Mouse (Mus musculus) retina, adult 2 months (tissue): ENCODE measurements around the gene Itgav.
"Not testable (repeated sequence)": the region's sequence is repeated elsewhere in the genome, so short reads cannot be mapped to it uniquely, and the experiment has no call there.

Experiments
- DNase-seq: peaks from one replicate; pipeline ENCODE4 v3.0.0-alpha.2; 2012; ENCODE audit warnings: low read depth, low spot score

Itgav gene

DNA sequence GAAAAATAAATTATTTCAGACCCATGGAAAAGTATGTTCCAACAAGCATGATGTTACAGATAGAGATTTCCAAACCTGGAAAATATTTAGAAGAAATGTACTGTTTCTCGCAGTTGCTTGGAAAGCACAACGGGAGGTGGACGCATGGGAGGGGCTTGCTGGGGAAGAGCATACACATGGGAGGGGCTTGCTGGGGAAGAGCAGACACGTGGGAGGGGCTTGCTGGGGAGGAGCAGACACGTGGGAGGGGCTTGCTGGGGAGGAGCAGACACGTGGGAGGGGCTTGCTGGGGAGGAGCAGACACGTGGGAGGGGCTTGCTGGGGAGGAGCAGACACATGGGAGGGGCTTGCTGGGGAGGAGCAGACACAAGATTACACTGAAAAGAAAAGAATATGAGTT, 10.9 kb upstream of the Itgav start:
- not testable (repeated sequence) for DNase-seq

- DNase-seq, result no peak
These were observed 10.3 kb upstream of the Itgav start for GRCm38 (mm10) chr2:83713946-83714345.

DNA sequence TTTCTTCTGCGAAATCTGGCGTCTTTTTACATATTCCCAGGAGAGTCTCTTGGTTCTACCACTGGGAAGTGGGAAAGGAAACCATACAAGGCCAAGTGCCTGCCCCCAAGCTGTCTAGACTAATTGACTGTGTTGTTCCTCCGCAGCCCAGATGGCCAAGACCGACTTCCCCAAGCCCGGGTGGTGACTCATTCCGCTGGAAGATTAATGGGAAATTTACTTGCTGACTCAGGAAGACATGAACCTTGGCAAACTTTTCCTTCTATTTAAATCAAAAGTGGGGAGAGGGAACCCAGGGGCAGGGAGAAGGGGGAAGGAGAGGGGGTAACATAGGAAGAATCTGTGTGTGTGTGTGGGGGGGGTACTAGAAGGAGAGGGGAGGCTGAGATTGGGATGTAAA, 9.4 kb upstream of the Itgav start:
- no peak for DNase-seq

- DNase-seq, result no peak
These were observed 5.9 kb upstream of the Itgav start for GRCm38 (mm10) chr2:83718341-83718740.

GRCm38 (mm10) chr2:83721635-83722034, 2.6 kb upstream of the Itgav start:
- DNase-seq, result no peak

DNA sequence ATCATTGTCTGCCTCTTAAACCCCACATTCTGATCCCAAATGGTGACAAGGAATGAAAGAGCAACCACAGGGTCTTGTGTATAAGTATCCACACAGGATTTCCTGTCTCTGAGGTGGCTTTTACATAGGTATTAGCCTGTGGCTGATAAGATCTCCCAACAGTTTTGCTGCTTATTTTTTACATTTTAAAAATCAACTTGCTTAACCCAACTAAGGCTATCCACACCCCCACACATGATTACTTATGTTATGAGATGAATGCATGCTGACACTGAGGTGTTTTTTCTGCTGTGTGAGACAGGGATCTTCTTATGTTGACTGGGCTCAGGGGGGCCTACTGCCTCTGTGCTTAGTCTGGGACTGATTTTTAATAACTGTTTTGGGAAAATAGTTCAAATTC, 1.3 kb upstream of the Itgav start:
- no peak for DNase-seq

DNA sequence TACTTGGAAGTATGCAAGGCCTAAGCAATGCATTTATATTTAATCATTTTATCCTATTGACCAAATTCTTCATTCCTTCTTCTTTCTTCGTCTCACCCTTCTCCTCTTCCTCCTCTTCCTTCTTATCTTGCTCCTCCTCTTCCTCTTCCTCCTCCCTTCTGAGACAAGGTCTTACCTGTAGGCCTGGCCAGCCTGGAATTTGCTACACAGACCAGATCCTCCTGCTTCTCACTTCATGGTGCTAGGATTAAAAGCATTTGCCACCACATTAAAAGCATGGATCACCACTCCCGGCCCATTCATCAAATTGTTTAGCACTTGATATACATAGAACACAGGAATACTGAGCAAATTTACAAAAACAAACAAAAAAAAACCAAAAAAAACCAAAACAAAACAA, 851 bp upstream of the Itgav start:
- DNase-seq, result no peak

GRCm38 (mm10) chr2:83724827-83725730, 882 bp downstream of the Itgav start:
- DNase-seq, result no peak

GRCm38 (mm10) chr2:83725796-83726195, 1.6 kb downstream of the Itgav start:
- DNase-seq, result no peak

- no peak for DNase-seq
These were observed 4.1 kb downstream of the Itgav start for GRCm38 (mm10) chr2:83728238-83728682.

- DNase-seq, result no peak
These were observed 5.1 kb downstream of the Itgav start for GRCm38 (mm10) chr2:83729339-83729738.

DNA sequence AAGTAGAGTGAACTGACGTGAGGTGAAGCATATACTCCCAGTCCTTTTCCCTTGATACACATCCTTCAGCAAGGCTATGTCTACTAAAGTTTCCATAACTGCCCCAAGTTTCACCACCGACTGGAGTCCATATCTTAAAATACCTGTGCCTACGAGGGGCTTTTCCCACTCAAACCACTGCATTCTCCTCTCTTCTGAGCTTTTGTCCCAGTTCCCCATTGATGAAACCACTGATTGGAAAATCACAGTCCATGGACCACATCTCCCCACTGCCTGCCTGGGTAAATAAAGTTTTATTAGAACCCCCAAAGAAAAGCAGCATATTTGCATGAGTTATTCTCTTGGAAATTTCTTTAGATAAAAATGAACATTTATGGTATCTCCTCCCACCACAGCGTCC, 8.7 kb downstream of the Itgav start:
- DNase-seq, result no peak

GRCm38 (mm10) chr2:83733981-83734393, 9.8 kb downstream of the Itgav start:
- no peak for DNase-seq

GRCm38 (mm10) chr2:83735276-83735675, 11.1 kb downstream of the Itgav start:
- no peak for DNase-seq

- no peak for DNase-seq
These were observed 12.6 kb downstream of the Itgav start for GRCm38 (mm10) chr2:83736836-83737235.

- DNase-seq, result no peak
These were observed 14.5 kb downstream of the Itgav start for GRCm38 (mm10) chr2:83738586-83739251.

GRCm38 (mm10) chr2:83739461-83740124, 15.4 kb downstream of the Itgav start:
- no peak for DNase-seq

DNA sequence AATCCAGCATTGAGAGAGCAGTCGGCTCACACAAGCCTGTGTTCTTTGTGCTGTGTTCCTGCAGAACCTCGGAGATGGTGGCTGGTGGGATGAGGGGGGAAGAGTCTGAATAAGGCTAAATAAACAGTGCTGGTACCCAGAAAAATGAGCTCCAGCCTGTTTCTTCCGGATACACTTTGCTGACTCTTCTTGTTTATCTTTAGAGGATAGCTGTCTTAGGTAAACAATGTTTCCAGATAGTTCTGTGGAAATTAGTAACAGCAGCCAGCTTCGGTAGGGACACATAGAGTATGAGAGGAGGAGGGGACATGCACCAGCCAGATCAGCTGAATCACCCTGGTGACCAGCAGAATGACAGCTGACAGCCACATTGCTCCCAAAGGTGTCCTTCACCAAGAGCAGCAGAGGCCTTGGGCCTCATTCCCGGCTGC, 16.4 kb downstream of the Itgav start:
- no peak for DNase-seq

- DNase-seq, result no peak
These were observed 18.0 kb downstream of the Itgav start for GRCm38 (mm10) chr2:83742210-83742609.

- no peak for DNase-seq
These were observed 18.6 kb downstream of the Itgav start for GRCm38 (mm10) chr2:83742836-83743235.

DNA sequence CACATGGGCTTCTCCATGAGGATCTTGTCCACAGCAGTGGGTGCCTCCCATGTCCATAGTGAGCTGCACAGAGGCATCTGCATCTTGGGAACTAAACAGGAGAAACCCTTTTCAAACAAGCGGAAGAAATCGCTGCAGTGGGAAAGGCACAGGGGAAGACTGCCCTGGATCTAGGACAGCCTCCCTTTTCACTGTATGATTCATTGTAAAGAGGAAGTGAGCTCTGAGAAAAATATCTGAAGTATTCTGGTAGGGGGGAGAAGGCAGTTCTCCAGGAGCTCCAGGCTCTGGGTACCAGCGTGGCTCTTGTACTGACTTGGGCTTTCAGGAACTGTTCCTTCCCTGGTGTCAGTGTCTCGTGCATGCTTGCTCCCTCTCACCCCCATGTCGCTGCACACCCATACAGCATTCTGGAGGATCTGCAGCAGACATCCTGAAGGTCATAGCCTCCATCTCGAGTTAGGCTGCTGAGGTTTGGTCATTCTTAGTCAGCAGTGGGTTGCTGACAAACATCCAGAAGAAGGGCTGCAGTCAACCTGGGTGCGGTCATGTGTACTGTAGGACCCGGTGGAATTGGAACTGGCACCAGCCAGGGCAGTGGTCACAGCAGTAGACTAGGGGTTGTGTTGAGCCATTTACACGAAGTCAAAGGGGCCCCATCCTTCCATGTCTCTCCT, 20.2 kb downstream of the Itgav start:
- no peak for DNase-seq

GRCm38 (mm10) chr2:83745257-83745656, 21.1 kb downstream of the Itgav start:
- DNase-seq, result no peak
